Mouse (Mus musculus): Measurements from ENCODE around the gene Pgk1.

Pgk1 gene

DNA sequence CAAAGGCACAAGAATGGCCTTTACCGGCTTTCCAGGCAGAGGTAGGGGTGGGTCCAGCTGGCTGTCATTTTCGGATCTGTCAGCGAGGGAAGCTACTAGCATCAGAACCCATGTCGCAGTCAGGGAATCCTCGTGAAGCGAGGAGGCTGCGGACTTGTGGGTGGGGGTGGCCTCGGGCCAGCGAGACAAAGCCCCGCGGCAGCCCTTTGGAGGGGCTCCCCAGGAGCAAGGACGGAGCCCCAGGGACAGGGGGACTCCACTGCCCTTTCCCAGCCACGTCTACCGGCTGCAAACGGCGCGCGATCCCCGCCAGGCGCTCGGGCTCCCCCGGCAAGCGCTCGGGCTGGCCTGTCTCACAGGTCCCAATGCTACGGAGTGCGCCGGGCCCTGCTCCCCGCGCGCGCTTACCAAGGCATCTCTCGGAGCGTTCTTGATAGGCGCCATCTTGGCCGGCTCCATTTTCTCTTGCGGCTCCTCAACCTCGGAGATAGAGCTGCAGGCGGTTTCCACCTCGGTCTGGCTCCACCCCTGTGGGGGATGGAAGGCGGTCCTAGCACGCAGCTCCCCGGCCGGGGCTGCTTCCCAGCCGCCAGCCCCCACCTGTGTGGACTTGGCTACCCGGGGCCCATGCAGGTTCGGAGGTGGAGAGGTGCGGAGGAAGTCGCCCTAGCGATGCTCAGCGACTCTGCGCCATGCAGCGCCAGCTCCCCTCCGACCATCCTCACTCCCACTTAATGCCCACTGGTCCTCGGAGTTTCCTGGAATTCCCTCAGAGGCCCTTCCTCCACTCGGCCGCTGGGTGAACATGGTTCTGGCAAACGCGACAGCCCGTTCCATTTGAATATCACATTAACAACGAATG is 32.5 kb downstream of the Pgk1 start:
- DNase-seq (ENCODE audit: low read depth in 1 of 2, low spot score in 2 of 2): peak in 1 of 2 experiments; percentile 15

DNA sequence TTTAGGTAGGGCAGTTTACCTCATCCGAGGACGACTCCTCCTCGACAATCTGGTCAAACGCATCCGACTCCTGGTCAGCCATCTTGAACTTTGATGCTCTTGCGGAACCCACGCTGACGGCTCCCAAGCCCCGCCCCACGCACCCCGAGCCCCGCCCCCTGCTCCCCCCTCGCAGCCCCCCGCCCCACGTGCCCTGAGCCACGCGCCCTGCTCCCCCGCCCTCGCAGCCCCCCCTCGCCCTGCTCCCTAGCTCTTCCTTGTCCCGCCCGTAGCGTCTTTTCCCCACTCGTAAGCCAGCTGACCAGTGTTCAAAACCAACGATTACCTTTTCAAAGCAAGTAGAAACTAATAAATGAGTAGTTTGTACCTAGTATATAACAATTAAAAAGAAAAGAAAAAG is 34.2 kb downstream of the Pgk1 start, which contains the start of gene Taf9b:
TSS of gene Taf9b (minus strand) at position 101 of the 400 bp plus-strand sequence.
- DNase-seq (ENCODE audit: low read depth in 1 of 2, low spot score in 2 of 2): no peak

All from monocyte, adult 2 months (primary cell).